Mouse (Mus musculus): ENCODE data around the gene Fkbp11.

GRCm38 (mm10) chr15:98762670-98763529, 34.9 kb upstream of the Fkbp11 start, which contains the start of gene Arf3:
- TF ChIP-seq ELF1 (IDR thresholded peaks at IDR 0.05; ENCODE audit: low read depth, low read length) (peak; percentile 84), SIN3A (IDR thresholded peaks at IDR 0.05; ENCODE audit: low read length) (peak; percentile 96), GATA1 (IDR thresholded peaks at IDR 0.05; ENCODE audit: low read depth, low read length) (no peak), BHLHE40 (IDR thresholded peaks at IDR 0.05; ENCODE audit: borderline replicate concordance, low read depth, low read length) (no peak), NELFE (IDR thresholded peaks at IDR 0.05; ENCODE audit: low read depth, low read length) (peak; percentile 92)

All from MEL (cell line).